Mouse (Mus musculus) G1E (cell line): Measurements from ENCODE around the gene Srgap3.
"Not testable (repeated sequence)": the region's sequence is repeated elsewhere in the genome, so short reads cannot be mapped to it uniquely, and the experiment has no call there.

Source experiments
- CTCF ChIP-seq: IDR thresholded peaks from 2 replicates; pipeline ENCODE4 v1.5.1; 2012; ENCODE audit warnings: low read depth, low read length, inconsistent platforms, mixed read lengths
- GATA1 ChIP-seq: IDR thresholded peaks from 2 replicates; pipeline ENCODE4 v1.6.1; 2012; ENCODE audit warnings: borderline replicate concordance, low read length, inconsistent platforms, mixed read lengths
- GATA2 ChIP-seq: IDR thresholded peaks from 2 replicates; pipeline ENCODE4 v1.6.1; 2012; ENCODE audit warnings: low read depth, low read length, inconsistent platforms, borderline replicate concordance
- TAL1 ChIP-seq: conservative IDR thresholded peaks from 2 replicates; pipeline ENCODE4 v1.6.1; 2012; ENCODE audit warnings: low read depth, low read length, inconsistent platforms, mixed read lengths

DNA sequence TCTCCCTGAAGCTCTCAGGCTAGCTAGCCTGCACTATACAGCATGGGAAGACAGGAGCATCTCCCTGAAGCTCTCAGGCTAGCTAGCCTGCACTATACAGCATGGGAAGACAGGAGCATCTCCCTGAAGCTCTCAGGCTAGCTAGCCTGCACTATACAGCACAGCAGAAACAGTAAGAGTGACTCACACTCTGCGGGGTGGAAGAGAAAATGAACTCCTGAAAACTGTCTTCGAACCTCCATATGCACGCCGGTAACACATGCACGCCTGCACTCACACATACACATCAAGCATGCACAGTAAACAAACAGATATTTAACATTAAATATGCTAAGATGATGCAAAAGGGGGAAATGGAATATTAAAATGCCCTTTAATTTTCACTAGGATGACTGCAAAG is 86.8 kb downstream of the Srgap3 start:
- TF ChIP-seq CTCF, TAL1, GATA1, GATA2: not testable (repeated sequence)
